Mouse (Mus musculus) embryonic fibroblast, embryonic 13.5 days (primary cell): ENCODE measurements around the gene Rnf144b.

Experiments
- CTCF ChIP-seq: IDR thresholded peaks from 2 replicates; pipeline ENCODE4 v1.5.1; 2011; ENCODE audit warnings: mild to moderate bottlenecking, control low read depth, low read length, moderate library complexity, borderline replicate concordance; ENCODE audit not compliant: insufficient read depth
- POLR2A ChIP-seq: IDR thresholded peaks from 2 replicates; pipeline ENCODE4 v1.6.1; 2011; ENCODE audit warnings: low read depth, mild to moderate bottlenecking, control low read depth, low read length, moderate library complexity

GRCm38 (mm10) chr13:47124986-47125385 is 2.5 kb downstream of the Rnf144b start:
- TF ChIP-seq CTCF, result no peak
- TF ChIP-seq POLR2A, result no peak
